Mouse (Mus musculus) megakaryocyte, embryonic 14.5 days (primary cell): Measurements from ENCODE around the gene Rgma. TPM values are rescaled to one million over a fixed set of nuclear protein-coding genes. Genes with fewer than 3 reads are reported as not detected.

ENCODE experiments used
- H3K27me3 ChIP-seq: replicated peaks from 2 replicates; pipeline ENCODE3; 2012; ENCODE audit warnings: inconsistent platforms
- H3K36me3 ChIP-seq: replicated peaks from 2 replicates; pipeline ENCODE3; 2012; ENCODE audit warnings: low read length, inconsistent platforms, mixed read lengths
- H3K4me1 ChIP-seq: 2 replicates; pipeline ENCODE4 v1.6.1; 2012; ENCODE audit warnings: inconsistent platforms
- H3K4me3 ChIP-seq: replicated peaks from 2 replicates; pipeline ENCODE3; 2012; ENCODE audit warnings: moderate library complexity, mild to moderate bottlenecking, inconsistent platforms
- H3K9me3 ChIP-seq: 2 replicates; pipeline ENCODE4 v1.6.1; 2012; ENCODE audit warnings: inconsistent platforms
- FLI1 ChIP-seq: IDR thresholded peaks from 2 replicates; pipeline ENCODE4 v1.6.1; 2012; ENCODE audit warnings: low read length, inconsistent platforms, mixed read lengths
- GATA1 ChIP-seq: IDR thresholded peaks from 3 replicates; pipeline ENCODE4 v1.6.1; 2012; ENCODE audit warnings: mixed read lengths, low read length, inconsistent platforms, borderline replicate concordance
- polyA plus RNA-seq: library from polyadenylated mRNA; stranded (reverse); fragments of >175 nt; gene quantifications from 2 replicates; pipeline ENCODE4 v1.2.3, GENCODE M21; 2012; ENCODE audit warnings: low replicate concordance; ENCODE audit not compliant: insufficient read depth

Gene Rgma
- polyA plus RNA-seq, 1 experiment = not detected

- peaks cover 20% of the 10 kb centered on the region for H3K4me1 ChIP-seq
- peaks cover 2% of the 10 kb centered on the region; the same call in 1 of the 2 replicates for H3K9me3 ChIP-seq
- TF ChIP-seq GATA1 (no peak), FLI1 (no peak)
- H3K27me3 ChIP-seq = peaks cover 79% of the 10 kb centered on the region
- no peaks in the 10 kb centered on the region for H3K36me3 ChIP-seq
- peak overlapping the region; percentile 71 for H3K4me3 ChIP-seq
Observed at GRCm38 (mm10) chr7:73398806-73399442, 23.6 kb downstream of the Rgma start.

- no peaks in the 10 kb centered on the region for H3K36me3 ChIP-seq
- peaks cover 76% of the 10 kb centered on the region for H3K27me3 ChIP-seq
- peak overlapping the region; percentile 71 for H3K4me3 ChIP-seq
- peaks cover 20% of the 10 kb centered on the region for H3K4me1 ChIP-seq
- TF ChIP-seq FLI1 = no peak
- TF ChIP-seq GATA1 = no peak
- H3K9me3 ChIP-seq = peaks cover 2% of the 10 kb centered on the region; the same call in 1 of the 2 replicates
Observed at GRCm38 (mm10) chr7:73399501-73400044, 24.3 kb downstream of the Rgma start.

GRCm38 (mm10) chr7:73400051-73400916 lies 25.0 kb downstream of the Rgma start:
- no peaks in the 10 kb centered on the region for H3K36me3 ChIP-seq
- peaks cover 20% of the 10 kb centered on the region for H3K4me1 ChIP-seq
- H3K27me3 ChIP-seq = peaks cover 74% of the 10 kb centered on the region
- H3K4me3 ChIP-seq = no peak overlapping the region
- no peak for TF ChIP-seq FLI1
- H3K9me3 ChIP-seq = peaks cover 2% of the 10 kb centered on the region; the same call in 1 of the 2 replicates

- peaks cover 17% of the 10 kb centered on the region for H3K9me3 ChIP-seq
- H3K27me3 ChIP-seq = peaks cover 68% of the 10 kb centered on the region
- H3K36me3 ChIP-seq = no peaks in the 10 kb centered on the region
- peaks cover 20% of the 10 kb centered on the region for H3K4me1 ChIP-seq
- H3K4me3 ChIP-seq = no peak overlapping the region
- TF ChIP-seq GATA1 (no peak), FLI1 (no peak)
Observed at GRCm38 (mm10) chr7:73402106-73402505, 26.8 kb downstream of the Rgma start.

- TF ChIP-seq GATA1 = no peak
- TF ChIP-seq FLI1 = no peak
- Histone ChIP-seq H3K36me3 (no peaks in the 10 kb centered on the region), H3K27me3 (peaks cover 67% of the 10 kb centered on the region), H3K4me1 (peaks cover 20% of the 10 kb centered on the region), H3K9me3 (peaks cover 23% of the 10 kb centered on the region), H3K4me3 (no peak overlapping the region)
Observed at GRCm38 (mm10) chr7:73402671-73403070, 27.4 kb downstream of the Rgma start.

GRCm38 (mm10) chr7:73403538-73403937 lies 28.2 kb downstream of the Rgma start:
- no peak for TF ChIP-seq FLI1
- no peak for TF ChIP-seq GATA1
- no peak overlapping the region for H3K4me3 ChIP-seq
- H3K4me1 ChIP-seq = peaks cover 15% of the 10 kb centered on the region
- no peaks in the 10 kb centered on the region for H3K36me3 ChIP-seq
- H3K9me3 ChIP-seq = peaks cover 24% of the 10 kb centered on the region
- H3K27me3 ChIP-seq = peaks cover 59% of the 10 kb centered on the region

- Histone ChIP-seq H3K36me3 (no peaks in the 10 kb centered on the region), H3K4me3 (peak overlapping the region; percentile 14), H3K4me1 (no peaks in the 10 kb centered on the region), H3K27me3 (peaks cover 38% of the 10 kb centered on the region), H3K9me3 (peaks cover 24% of the 10 kb centered on the region)
- TF ChIP-seq GATA1 = no peak
Observed at GRCm38 (mm10) chr7:73405550-73405949, 30.2 kb downstream of the Rgma start.

- TF ChIP-seq FLI1 (no peak), GATA1 (no peak)
- no peaks in the 10 kb centered on the region for H3K4me1 ChIP-seq
- H3K9me3 ChIP-seq = peaks cover 12% of the 10 kb centered on the region
- peaks cover 38% of the 10 kb centered on the region for H3K27me3 ChIP-seq
- no peak overlapping the region for H3K4me3 ChIP-seq
- no peaks in the 10 kb centered on the region for H3K36me3 ChIP-seq
Observed at GRCm38 (mm10) chr7:73411523-73411922, 36.2 kb downstream of the Rgma start.

- Histone ChIP-seq H3K36me3 (no peaks in the 10 kb centered on the region), H3K4me3 (no peak overlapping the region), H3K27me3 (peaks cover 38% of the 10 kb centered on the region), H3K9me3 (peaks cover 9% of the 10 kb centered on the region), H3K4me1 (no peaks in the 10 kb centered on the region)
- TF ChIP-seq GATA1 (no peak), FLI1 (no peak)
Observed at GRCm38 (mm10) chr7:73411986-73412385, 36.7 kb downstream of the Rgma start.

GRCm38 (mm10) chr7:73412419-73412818 lies 37.1 kb downstream of the Rgma start:
- Histone ChIP-seq H3K4me3 (no peak overlapping the region), H3K4me1 (no peaks in the 10 kb centered on the region), H3K9me3 (peaks cover 4% of the 10 kb centered on the region), H3K36me3 (no peaks in the 10 kb centered on the region), H3K27me3 (peaks cover 38% of the 10 kb centered on the region)
- no peak for TF ChIP-seq FLI1
- TF ChIP-seq GATA1 = no peak
